Mouse (Mus musculus): ENCODE measurements around the gene Ormdl2. TPM values are rescaled to one million over a fixed set of nuclear protein-coding genes. Genes with fewer than 3 reads are reported as not detected.
"Not testable (repeated sequence)": the region's sequence is repeated elsewhere in the genome, so short reads cannot be mapped to it uniquely, and the experiment has no call there.

Gene Ormdl2
- total RNA-seq (2021), result 1 to 10 TPM; 6.9 to 7.5 TPM

DNA sequence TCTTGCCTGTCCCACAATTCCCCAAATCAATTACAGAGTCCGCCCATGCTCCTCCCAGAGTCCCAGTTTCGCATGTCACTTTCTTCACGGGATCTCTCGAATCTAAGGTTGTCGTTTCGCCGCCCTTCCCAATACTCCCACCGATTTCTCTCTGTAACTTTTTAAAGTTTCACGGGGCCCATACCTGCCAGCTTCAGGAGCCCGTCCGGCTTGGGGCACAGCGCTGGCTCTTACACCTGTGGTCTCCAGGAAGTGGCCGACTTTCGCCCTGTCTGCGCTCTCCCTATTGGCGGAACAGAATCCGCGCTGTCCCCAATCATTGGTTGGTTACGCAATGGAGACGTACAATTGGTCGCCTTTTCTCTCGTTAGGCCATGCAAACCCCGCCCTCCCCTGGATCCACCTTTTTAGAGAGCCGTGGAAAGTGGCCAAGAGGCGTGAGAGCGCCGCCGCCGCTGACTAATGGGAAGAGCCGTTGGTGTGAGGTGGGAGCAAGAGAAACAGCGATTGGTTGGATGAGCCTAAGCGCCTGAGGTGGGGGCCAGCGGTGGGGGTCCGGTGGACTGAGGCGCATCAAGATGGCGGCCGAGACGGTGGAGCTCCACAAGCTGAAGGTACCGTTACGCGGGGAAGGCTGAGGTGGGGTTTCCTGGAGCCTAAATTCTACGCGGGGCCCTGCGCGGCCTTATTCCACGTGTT lies at the start of gene Ormdl2:
TSS of gene Ormdl2 (minus strand) at position 288 of the 699 bp plus-strand sequence.
- DNase-seq (ENCODE audit: low spot score in 2 of 2), result peak; percentile 99 to 100
- intact Hi-C loops (cut with DNase I), result no loop called here

DNA sequence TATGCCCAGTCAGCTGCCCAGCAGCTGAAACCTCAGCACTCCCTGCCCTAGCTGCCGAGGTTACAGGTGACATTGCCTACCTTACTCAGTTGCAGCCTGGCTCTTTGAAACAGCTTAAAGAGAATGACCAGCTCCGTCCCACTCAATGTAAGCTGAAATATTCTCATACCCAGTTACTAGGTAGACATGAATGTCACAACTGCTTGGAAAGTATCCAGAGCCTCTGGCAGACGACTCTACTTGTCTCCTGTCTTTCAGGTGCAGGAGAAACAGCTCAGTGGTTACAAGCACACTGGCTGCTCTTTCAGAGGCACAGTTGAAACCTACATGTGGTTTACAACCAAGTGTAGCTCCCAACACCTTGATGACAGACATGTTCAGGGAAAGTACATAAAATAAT lies 48.9 kb upstream of the Ormdl2 start:
- no peak for DNase-seq (ENCODE audit: low spot score in 2 of 2)
- intact Hi-C loops (cut with DNase I), result no loop called here

DNA sequence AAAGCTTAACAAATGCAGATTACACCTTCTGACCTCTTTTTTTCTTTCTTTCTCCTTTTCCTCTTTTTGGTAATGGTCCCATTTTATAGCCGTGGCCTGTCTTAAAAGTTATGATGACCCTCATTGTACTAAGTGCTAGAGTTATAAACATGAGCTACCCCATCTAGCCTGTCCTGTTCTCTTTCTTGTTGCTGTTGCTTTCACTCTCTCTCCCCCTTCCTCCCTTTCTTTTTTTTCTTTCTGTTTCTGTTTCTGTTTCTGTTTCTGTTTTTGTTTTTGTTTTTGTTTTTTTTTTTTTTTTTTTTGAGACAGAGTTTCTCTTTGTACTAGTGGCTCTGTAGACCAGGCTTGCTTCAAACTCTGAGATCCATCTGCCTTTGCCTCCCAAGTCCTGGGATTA lies 45.1 kb upstream of the Ormdl2 start:
- no peak for DNase-seq (ENCODE audit: low spot score in 2 of 2)

DNA sequence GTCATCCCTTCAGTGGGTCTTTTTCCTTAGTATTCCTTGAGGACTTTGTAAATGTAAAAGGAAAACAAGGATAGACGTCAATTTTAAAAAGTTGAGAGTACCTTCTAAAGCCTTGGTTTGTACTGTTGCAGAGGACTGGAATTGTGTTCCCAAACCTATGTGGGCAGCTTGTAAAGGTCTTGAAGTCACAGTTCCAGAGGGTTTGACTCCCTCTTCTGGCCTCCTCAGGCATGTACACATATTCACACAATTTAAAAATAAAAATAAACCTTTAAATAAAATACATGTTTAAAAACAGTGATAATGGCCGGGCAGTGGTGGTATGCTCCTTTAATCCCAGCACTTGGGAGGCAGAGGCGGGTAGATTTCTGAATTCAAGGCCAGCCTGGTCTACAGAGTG lies 44.6 kb upstream of the Ormdl2 start:
- intact Hi-C loops (cut with DNase I), result no loop called here

More for the DNA sequence above, 45.1 kb upstream of the Ormdl2 start:
- intact Hi-C loops (cut with DNase I), result no loop called here

DNA sequence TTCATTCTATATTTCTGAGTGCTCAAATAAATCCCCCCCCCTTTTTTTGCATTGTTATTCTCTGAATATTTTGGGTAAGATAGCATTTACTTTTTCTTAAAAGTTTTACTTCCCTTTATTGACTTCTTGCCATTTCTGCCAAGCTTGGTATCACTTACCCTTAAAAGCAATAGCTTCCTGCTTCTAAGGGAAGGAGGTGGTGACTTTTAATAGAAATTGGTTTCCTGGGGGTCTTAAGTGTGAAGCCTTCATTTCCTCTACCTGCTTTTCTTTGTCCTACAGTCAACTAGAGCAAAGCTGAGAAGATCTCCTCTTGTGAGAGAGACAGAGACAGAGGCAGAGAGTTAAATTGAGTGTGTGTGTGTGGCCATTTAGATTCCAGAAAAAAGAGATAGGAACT lies 39.7 kb upstream of the Ormdl2 start:
- DNase-seq (ENCODE audit: low spot score in 2 of 2), result no peak
- intact Hi-C loops (cut with DNase I), result no loop called here

More for the DNA sequence above, 44.6 kb upstream of the Ormdl2 start:
- DNase-seq (ENCODE audit: low spot score in 2 of 2), result no peak

DNA sequence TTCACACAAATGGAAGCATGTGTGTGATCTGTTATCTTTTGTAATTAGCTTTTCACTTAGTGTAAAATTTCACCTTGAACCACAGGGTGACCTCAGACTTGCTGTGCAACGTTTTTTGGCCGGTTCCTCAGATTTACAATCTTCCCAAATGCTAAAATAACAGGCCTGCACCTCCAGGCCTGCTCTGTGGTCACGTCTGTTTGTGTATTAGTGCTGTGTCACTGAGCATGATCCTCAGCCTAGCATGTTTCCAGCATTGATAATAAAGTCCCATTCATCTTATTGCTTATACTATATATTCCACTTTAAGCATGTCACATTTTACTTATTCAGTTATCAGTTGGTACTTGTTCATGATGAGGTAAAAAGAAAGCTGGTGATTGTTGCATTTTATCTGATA lies 28.9 kb upstream of the Ormdl2 start:
- no peak for DNase-seq (ENCODE audit: low spot score in 2 of 2)
- intact Hi-C loops (cut with DNase I), result no loop called here

DNA sequence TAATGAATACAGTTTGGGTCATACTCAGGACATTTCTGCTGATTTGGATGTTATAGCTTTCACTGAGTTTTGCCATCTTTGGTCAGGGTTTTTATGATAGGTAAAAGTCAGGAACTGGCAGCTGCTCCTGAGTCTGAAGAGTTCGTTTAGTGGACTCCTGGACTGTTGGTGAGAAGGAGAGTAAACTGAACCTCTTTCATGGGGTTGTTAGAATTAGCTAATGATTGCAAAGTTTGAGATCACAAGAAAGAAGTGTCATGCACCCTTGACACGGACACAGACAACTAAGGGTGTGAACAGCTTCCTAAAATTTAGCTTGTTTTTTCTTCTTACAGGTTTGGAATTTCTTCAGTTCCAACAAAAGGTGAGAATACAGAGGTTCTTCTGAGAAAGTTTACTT lies 27.0 kb upstream of the Ormdl2 start:
- intact Hi-C loops (cut with DNase I), result loop anchor here (5.0 kb wide), 1 partner anchor 129 kb away; no protein-coding TSS in a partner anchor
- DNase-seq (ENCODE audit: low spot score in 2 of 2), result no peak

DNA sequence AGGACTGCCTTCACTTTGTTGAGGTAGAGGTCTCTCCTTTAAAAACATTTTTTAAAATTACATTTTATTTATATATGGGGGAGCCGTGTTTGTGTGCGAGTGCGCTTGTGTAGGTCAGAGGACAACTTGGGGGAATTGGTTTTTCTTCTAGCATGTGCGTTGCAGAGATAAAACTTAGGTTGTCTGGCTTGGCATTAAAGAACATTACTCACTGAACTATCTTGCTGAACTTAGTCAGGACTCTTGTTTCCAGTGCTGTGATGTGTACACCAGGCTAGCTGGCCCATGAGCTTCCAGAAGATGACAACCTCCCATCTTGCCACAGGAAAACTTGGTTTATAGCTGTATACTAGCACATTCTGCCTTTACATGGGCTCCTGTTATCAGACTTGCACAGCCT lies 25.2 kb upstream of the Ormdl2 start:
- no peak for DNase-seq (ENCODE audit: low spot score in 2 of 2)
- intact Hi-C loops (cut with DNase I), result loop anchor here (5.0 kb wide), 1 partner anchor 131 kb away; no protein-coding TSS in a partner anchor

DNA sequence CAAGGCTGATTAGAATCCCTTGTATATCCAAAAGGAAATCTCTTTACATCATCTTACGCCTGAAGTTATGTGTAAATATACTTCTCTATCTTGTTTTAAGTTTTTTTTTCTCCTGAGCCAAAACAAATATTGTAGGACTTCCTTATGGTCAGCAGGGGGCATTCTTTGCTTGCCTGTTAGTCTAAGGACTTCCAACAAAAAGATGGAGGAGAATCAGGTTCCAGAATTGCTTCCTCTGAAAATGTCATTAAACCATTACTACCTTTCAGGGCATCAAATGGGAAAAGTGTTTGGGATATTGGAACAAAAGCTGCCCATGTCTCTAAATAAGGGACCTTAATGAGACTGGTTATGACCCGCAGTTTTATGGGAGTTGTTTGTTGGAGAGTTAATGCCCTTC lies 24.1 kb upstream of the Ormdl2 start:
- intact Hi-C loops (cut with DNase I), result loop anchor here (1.0 to 5.0 kb wide), 2 partner anchors 50 to 132 kb away; no protein-coding TSS in a partner anchor
- DNase-seq (ENCODE audit: low spot score in 2 of 2), result no peak

DNA sequence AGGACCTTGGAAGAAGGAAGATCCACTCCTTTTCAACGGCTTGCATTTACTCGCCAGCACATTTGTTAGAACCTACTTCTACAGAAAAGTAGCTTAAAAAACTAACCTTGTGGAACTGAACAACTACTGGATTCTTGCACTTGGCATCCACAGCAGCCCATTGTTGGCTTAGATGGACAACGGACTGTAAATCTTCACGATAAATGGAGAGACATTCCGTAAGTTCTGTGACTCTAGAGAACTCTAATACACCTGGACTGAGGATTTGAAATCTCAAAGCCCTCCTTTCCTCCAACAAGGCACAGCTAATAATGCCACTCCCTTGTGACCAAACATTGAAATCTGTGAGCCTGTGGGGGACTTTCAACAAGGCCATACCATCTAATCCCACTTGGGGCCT lies 21.8 kb upstream of the Ormdl2 start:
- DNase-seq (ENCODE audit: low spot score in 2 of 2), result no peak
- intact Hi-C loops (cut with DNase I), result no loop called here

DNA sequence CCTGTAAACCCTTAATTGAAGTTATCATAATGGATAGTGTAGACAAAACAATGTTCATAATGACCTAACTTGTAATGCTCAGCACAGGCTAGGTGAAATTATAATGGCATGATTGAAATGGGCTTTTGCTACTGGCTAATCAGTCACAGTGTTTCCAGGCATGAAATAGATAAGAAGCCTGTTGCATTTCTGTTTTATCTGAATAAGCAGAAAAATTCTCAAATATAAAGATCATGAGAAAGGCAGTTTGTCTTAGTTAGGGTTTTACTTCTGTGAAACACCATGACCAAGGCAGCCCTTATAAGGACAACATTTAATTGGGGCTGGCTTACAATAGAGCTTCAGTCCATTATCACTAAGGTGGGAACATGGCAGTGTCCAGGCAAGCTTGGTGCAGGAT lies 19.2 kb upstream of the Ormdl2 start:
- no peak for DNase-seq (ENCODE audit: low spot score in 2 of 2)
- intact Hi-C loops (cut with DNase I), result no loop called here

DNA sequence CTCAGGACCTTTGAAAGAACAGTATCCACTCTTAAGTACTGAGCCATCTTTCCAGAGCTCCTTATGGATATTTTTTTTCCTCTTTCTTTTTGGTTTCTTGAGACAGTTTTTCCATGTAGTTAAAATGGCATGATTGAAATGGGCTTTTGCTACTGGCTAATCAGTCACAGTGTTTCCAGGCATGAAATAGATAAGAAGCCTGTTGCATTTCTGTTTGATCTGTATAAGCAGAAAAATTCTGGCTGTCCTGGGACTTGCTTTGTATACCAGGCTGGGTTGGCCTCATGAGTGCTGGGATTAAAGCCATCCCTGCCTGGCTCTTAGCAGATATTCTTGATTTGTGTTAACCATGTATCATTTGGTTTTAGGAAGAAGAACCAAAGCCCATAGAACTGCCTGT lies 18.0 kb upstream of the Ormdl2 start:
- intact Hi-C loops (cut with DNase I), result no loop called here
- DNase-seq (ENCODE audit: low spot score in 2 of 2), result no peak

DNA sequence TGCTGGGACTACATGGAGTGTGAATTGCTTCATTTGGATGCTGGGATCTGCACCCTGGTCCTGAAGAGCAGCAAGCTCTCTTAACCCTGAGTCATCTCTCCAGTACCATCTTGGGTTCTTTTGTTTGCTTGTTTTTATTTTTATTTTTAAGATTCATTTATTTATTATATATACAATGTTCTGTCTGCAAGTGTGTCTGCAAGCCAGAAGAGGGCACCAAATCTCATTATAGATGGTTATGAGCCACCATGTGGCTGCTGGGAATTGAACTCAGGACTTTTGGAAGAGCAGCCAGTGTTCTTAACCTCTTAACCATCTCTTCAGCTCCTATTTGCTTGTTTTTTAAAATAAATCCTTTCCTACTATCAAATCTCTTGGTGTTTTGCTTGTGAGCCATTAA lies 16.0 kb upstream of the Ormdl2 start:
- intact Hi-C loops (cut with DNase I), result no loop called here
- DNase-seq (ENCODE audit: low spot score in 2 of 2), result no peak

DNA sequence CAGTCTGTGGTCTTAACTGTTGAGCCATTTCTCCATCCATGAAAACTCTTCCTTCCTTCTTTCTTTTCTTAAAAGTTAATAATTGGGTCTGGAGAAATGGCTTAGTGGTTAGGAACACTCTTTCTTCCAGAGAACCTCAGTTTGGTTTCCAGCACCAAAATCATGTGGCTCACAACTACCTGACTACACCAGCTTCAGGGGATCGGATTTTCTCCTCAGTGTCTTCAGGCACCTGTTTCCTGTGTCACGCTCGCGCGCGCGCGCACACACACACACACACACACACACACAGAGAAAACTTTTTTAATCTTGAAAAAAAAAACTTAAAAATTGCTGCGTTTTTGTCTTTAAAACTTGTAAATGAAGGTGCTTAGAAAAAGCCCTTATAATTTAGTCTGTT lies 2.4 kb upstream of the Ormdl2 start:
- DNase-seq (ENCODE audit: low spot score in 2 of 2), result no peak
- intact Hi-C loops (cut with DNase I), result no loop called here

DNA sequence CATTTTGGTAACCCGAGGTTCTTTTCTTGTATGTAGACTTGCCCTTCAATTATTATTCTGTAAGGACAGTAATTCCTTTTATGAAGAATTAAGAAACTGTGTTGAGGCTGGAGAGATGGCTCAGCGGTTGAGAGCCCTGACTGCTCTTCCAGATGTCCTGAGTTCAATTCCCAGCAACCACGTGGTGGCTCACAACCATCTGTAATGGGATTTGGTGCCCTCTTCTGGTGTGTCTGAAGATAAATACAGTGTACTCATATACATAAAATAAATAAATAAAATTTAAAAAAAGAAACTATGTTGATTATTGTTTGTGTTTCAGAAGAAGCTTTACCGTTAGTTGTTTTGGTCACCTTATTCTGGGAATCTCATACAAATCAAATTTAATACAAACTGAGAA lies 1.6 kb upstream of the Ormdl2 start:
- intact Hi-C loops (cut with DNase I); DNase-seq (ENCODE audit: low spot score in 2 of 2): not testable (repeated sequence)

DNA sequence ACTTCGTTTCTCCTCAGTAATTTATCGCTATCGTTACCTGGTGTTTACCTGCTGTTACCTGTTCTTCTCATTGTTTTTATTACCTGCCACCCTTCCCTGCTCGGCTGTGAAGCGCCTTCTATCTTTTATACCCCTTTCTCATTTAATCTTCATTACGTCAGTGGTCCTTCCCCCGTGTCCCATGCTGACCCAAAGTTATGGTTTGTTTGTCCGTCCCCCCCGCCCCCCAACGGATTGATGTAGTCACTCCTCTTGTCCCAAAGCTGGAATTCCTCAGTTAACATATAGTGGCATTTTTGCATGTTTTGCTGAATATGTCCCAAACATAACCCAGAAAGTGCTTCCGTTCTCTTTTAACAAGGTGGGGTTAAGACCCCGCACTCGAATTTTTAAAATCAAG lies 690 bp upstream of the Ormdl2 start:
- no peak for DNase-seq (ENCODE audit: low spot score in 2 of 2)
- intact Hi-C loops (cut with DNase I), result no loop called here

DNA sequence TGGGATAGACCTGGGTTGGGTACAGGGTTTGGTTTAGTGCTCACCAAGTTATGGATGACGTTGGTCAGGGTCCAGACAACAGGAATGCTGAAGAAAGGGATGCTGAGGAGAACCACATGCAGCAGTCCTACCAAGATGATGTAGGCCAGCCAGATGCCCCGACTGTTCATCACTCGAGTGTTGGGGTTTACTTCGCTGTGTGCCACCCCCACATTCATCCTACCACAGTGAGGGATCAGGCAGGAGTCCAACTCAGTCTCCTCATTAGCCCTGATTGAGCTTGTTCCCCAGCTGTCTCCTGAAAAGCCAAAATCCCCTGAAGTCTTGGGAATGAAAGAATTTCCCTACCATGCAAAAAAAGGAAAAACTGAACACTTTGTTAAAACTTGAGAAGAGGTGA lies 1.2 kb downstream of the Ormdl2 start:
- DNase-seq (ENCODE audit: low spot score in 2 of 2), result no peak
- intact Hi-C loops (cut with DNase I), result no loop called here

DNA sequence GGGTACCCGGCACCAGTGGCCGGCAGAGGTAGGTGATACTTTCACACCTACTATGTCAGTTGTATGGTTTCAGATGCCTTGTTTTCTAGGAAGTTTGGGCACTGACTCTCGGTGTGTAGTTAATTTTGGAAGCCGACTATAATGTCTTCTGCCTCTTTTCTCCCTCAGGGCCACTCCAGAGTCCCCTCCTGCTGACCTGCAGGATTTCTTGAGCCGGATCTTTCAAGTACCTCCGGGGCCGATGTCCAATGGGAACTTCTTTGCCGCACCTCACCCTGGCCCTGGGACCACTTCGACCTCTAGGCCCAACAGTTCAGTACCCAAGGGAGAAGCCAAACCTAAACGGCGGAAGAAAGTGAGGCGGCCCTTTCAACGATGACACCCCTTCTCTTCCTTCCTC lies 4.4 kb downstream of the Ormdl2 start, which contains the start of gene Sarnp:
TSS of gene Sarnp (plus strand) at position 301 of the 400 bp plus-strand sequence.
- DNase-seq (ENCODE audit: low spot score in 2 of 2), result no peak
- intact Hi-C loops (cut with DNase I), result no loop called here

DNA sequence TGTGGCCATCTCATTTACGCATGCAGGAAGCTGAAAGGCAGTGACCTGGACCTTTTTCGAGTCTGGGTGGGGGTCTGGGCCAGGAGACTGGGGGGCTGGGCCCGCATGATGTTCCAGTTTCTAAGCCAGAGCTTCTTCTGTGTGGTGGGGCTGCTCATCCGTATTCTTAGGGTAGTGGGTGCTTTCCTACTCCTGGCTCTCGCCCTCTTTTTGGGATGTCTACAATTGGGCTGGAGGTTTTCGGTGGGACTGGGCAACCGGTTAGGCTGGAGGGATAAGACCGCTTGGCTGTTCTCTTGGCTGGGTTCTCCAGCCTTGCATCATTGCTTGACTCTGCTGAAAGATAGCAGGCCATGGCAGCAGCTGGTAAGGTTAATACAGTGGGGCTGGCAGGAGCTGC lies 14.4 kb downstream of the Ormdl2 start:
- intact Hi-C loops (cut with DNase I), result no loop called here
- DNase-seq (ENCODE audit: low spot score in 2 of 2), result no peak

DNA sequence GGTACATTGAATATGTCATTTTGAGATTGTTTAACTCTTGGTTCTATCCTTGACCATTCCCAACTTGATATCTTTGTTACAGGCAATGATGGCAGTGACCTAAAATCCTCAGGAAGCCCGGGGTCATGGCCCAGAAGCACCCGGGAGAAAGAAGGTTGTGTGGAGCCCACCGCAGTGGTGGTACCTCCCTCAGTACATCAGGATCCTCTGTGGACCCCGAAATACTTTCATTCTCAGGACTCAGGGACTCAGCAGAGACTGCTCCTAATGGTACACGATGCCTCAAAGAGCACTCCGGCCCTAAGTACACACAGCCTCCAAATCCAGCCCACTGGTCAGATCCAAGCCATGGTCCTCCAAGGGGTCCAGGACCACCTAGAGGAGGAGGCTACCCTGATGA lies 15.4 kb downstream of the Ormdl2 start:
- intact Hi-C loops (cut with DNase I), result no loop called here
- DNase-seq (ENCODE audit: low spot score in 2 of 2), result no peak

DNA sequence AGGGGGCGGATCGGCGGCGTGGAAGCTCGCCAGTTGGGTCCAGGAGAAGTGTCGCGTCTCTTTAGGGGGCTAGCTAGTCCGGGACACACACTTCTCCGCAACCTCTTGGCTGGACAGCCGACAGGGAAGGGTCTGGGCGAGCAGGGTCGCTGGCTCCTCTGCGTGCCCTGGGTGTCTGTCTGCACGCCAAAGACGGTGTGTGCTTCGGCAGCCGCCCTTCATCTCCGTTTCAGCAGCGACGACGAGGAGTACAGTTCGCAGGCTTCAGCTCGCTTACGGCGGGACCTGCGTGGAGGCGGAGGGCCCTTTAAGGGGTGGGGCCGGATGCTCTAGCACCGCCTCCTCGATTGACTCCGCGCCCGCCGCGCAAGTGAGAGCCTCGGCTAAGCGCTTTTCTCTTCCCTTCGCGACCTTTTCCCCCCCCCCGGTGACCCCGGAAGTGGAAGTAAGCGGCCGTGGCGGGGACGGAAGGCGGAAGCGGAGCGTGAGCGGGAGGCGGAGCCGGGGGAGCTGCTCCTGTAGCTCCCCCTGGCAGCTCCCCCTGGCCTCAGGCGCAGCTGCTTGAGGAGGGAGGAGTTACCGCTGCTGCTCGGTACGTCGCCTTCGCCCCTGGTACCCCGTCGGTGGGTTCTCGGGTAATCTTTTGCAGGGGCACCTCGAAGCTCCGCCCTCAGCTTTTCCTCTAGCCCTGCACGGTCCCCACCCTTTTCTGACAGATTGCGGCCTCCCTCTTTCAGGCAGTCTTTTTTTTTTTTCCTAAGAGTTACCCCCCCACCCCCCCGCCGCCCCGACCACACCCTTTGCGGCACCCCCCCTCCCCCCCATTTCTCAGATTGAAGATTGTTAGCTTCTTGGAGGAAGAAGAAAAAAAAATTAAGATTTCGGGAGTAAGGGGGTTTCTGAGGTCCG lies 16.1 kb downstream of the Ormdl2 start:
- intact Hi-C loops (cut with DNase I), result no loop called here
- peak; percentile 94 to 97 for DNase-seq (ENCODE audit: low spot score in 2 of 2)

All from left cerebral cortex, postnatal 25 days (tissue).